Mouse (Mus musculus) C2C12 (cell line): ENCODE data around the gene Btg3. TPM values are rescaled to one million over a fixed set of nuclear protein-coding genes. Genes with fewer than 3 reads are reported as not detected.

ENCODE experiments used
- H3K27me3 ChIP-seq: one replicate; pipeline ENCODE4 v1.6.1; 2011; ENCODE audit not compliant: control insufficient read depth, insufficient read depth, insufficient read length
- H3K36me3 ChIP-seq: one replicate; pipeline ENCODE4 v1.6.1; 2011; ENCODE audit not compliant: control insufficient read depth, insufficient read depth
- H3K4me3 ChIP-seq: one replicate; pipeline ENCODE4 v1.5.1; 2011; ENCODE audit warnings: mild to moderate bottlenecking, control low read depth; ENCODE audit not compliant: poor library complexity, insufficient read depth, severe bottlenecking
- H3K79me2 ChIP-seq: one replicate; pipeline ENCODE4 v1.6.1; 2011; ENCODE audit not compliant: control insufficient read depth, insufficient read depth
- H3K79me3 ChIP-seq: one replicate; pipeline ENCODE4 v1.6.1; 2011; ENCODE audit warnings: low read depth, control low read depth
- H3ac ChIP-seq: one replicate; pipeline ENCODE3; 2011; ENCODE audit warnings: low read depth; ENCODE audit not compliant: control insufficient read depth, insufficient read length
- CEBPB ChIP-seq: IDR thresholded peaks from one replicate; pipeline ENCODE4 v1.6.1; 2011; ENCODE audit warnings: low read depth, mild to moderate bottlenecking, control low read depth, moderate library complexity
- CTCF ChIP-seq: IDR thresholded peaks from one replicate; pipeline ENCODE4 v1.5.1; 2011; ENCODE audit not compliant: control insufficient read depth, insufficient read depth, insufficient read length
- FOSL1 ChIP-seq: IDR thresholded peaks from one replicate; pipeline ENCODE4 v1.8.0; 2011; ENCODE audit warnings: mild to moderate bottlenecking, low read length; ENCODE audit not compliant: poor library complexity, insufficient read depth, severe bottlenecking
- MAX ChIP-seq: IDR thresholded peaks from one replicate; pipeline ENCODE4 v1.6.1; 2011; ENCODE audit warnings: mild to moderate bottlenecking, control low read depth
- MYOD1 ChIP-seq: IDR thresholded peaks from one replicate; pipeline ENCODE4 v1.6.1; 2011; ENCODE audit warnings: low read depth; ENCODE audit not compliant: control insufficient read depth, insufficient read length
- MYOG ChIP-seq: IDR thresholded peaks from one replicate; pipeline ENCODE4 v1.6.1; 2011; ENCODE audit not compliant: control insufficient read depth, insufficient read length; ENCODE audit errors: extremely low read depth
- USF1 ChIP-seq: IDR thresholded peaks from one replicate; pipeline ENCODE4 v1.6.1; 2011; ENCODE audit warnings: low read depth, mild to moderate bottlenecking, control low read depth, moderate library complexity
- long read RNA-seq, 2 experiments: library from polyadenylated mRNA; unstranded; transcript quantifications; one replicate each; pipeline ENCODE4 v2.0.0; 2019 to 2020
- polyA plus RNA-seq: library from polyadenylated mRNA; unstranded; fragments of >200 nt; fragmentation: generic; extraction: Trizol; gene quantifications from one replicate; pipeline ENCODE4 v1.2.1, GENCODE M21; 2012; ENCODE audit warnings: missing spikeins

The Btg3 gene
- 18.9 TPM for polyA plus RNA-seq
- long read RNA-seq, experiment 1, transcript Btg3-201 (5 exons, 1,414 nt) = major isoform, 24 of 25 reads
- long read RNA-seq, experiment 1, partial matches to known transcripts = 0 of 25 reads
- long read RNA-seq, experiment 1, other reads (novel, unspliced or antisense) = 1 of 25 reads
- long read RNA-seq, experiment 2, transcript Btg3-201 (5 exons, 1,414 nt) = major isoform, 43 of 46 reads
- long read RNA-seq, experiment 2, partial matches to known transcripts = 1 of 46 reads
- long read RNA-seq, experiment 2, other reads (novel, unspliced or antisense) = 2 of 46 reads

GRCm38 (mm10) chr16:78376745-78377570 lies at the start of gene Btg3:
Gene Btg3, minus strand, starts transcription at chr16:78377192.
- Histone ChIP-seq H3K79me2 (peaks cover 42% of the 10 kb centered on the region), H3K36me3 (peaks cover 17% of the 10 kb centered on the region), H3K79me3 (peaks cover 25% of the 10 kb centered on the region), H3K27me3 (no peaks in the 10 kb centered on the region), H3ac (peak within 1 kb of the TSS; percentile 82), H3K4me3 (peak within 1 kb of the TSS; percentile 57)
- TF ChIP-seq CEBPB = no peak
- TF ChIP-seq MAX = peak; percentile 71

GRCm38 (mm10) chr16:78417733-78418132 lies 40.7 kb upstream of the Btg3 start:
- no peaks in the 10 kb centered on the region for H3K27me3 ChIP-seq
- no peak overlapping the region for H3K4me3 ChIP-seq
- no peaks in the 10 kb centered on the region for H3K79me2 ChIP-seq
- no peak overlapping the region for H3ac ChIP-seq
- no peak for TF ChIP-seq MYOD1
- TF ChIP-seq FOSL1 = no peak
- TF ChIP-seq CTCF = no peak
- no peak for TF ChIP-seq CEBPB
- H3K79me3 ChIP-seq = no peaks in the 10 kb centered on the region
- H3K36me3 ChIP-seq = no peaks in the 10 kb centered on the region

- no peaks in the 10 kb centered on the region for H3K36me3 ChIP-seq
- no peaks in the 10 kb centered on the region for H3K79me2 ChIP-seq
- no peak overlapping the region for H3ac ChIP-seq
- no peaks in the 10 kb centered on the region for H3K79me3 ChIP-seq
- H3K4me3 ChIP-seq = no peak overlapping the region
- no peak for TF ChIP-seq MYOD1
- no peak for TF ChIP-seq FOSL1
- no peak for TF ChIP-seq USF1
- TF ChIP-seq MYOG = no peak
- no peaks in the 10 kb centered on the region for H3K27me3 ChIP-seq
Observed at GRCm38 (mm10) chr16:78416500-78416899, 39.5 kb upstream of the Btg3 start.

- no peaks in the 10 kb centered on the region for H3K27me3 ChIP-seq
- H3K36me3 ChIP-seq = no peaks in the 10 kb centered on the region
- H3K79me3 ChIP-seq = no peaks in the 10 kb centered on the region
- TF ChIP-seq FOSL1 (no peak), CEBPB (no peak), CTCF (no peak), USF1 (no peak), MYOD1 (no peak), MAX (no peak), MYOG (no peak)
- H3K4me3 ChIP-seq = no peak overlapping the region
- no peaks in the 10 kb centered on the region for H3K79me2 ChIP-seq
- H3ac ChIP-seq = no peak overlapping the region
Observed at GRCm38 (mm10) chr16:78409991-78410390, 33.0 kb upstream of the Btg3 start.

- H3K36me3 ChIP-seq = no peaks in the 10 kb centered on the region
- no peaks in the 10 kb centered on the region for H3K79me3 ChIP-seq
- no peak overlapping the region for H3ac ChIP-seq
- no peak overlapping the region for H3K4me3 ChIP-seq
- no peaks in the 10 kb centered on the region for H3K27me3 ChIP-seq
- TF ChIP-seq FOSL1 (no peak), CTCF (no peak), CEBPB (no peak), MYOD1 (no peak), MAX (no peak), USF1 (no peak), MYOG (no peak)
- H3K79me2 ChIP-seq = no peaks in the 10 kb centered on the region
Observed at GRCm38 (mm10) chr16:78407855-78408254, 30.9 kb upstream of the Btg3 start.

- Histone ChIP-seq H3K79me3 (no peaks in the 10 kb centered on the region), H3ac (no peak overlapping the region), H3K36me3 (no peaks in the 10 kb centered on the region), H3K4me3 (no peak overlapping the region), H3K79me2 (no peaks in the 10 kb centered on the region), H3K27me3 (no peaks in the 10 kb centered on the region)
- TF ChIP-seq MYOD1 = no peak
- TF ChIP-seq CTCF = no peak
Observed at GRCm38 (mm10) chr16:78406657-78407056, 29.7 kb upstream of the Btg3 start.
